Comparison of ENCODE assay signal across 26 mouse cellular contexts in genomic region chr13:16821785-16822184, GRCm38 (mm10).
"Had no signal": no experiment of that assay in that cellular context is flagged by ENCODE, and none has a peak within 500 bp of the region (broad histone marks: within the 10 kb centered on the region; RNA-seq: fewer than 3 reads in every experiment).

No protein-coding gene starts in this region.

- H3K27ac ChIP-seq: heart, adult 2 months; heart, embryonic 13.5 days; heart, embryonic 15.5 days; hindbrain, embryonic 13.5 days; hindbrain, embryonic 15.5 days; hindbrain, postnatal 0 days; kidney, embryonic 15.5 days; kidney, postnatal 0 days; layer of hippocampus, adult 2 months; left cerebral cortex, adult 2 months; liver, embryonic 13.5 days; liver, embryonic 15.5 days had no signal

- H3K4me1 ChIP-seq: hindbrain, embryonic 13.5 days; hindbrain, embryonic 15.5 days; kidney, embryonic 15.5 days; liver, embryonic 13.5 days; liver, embryonic 15.5 days had no signal

- H3K27me3 ChIP-seq: heart, embryonic 13.5 days; heart, embryonic 15.5 days; hindbrain, embryonic 13.5 days; hindbrain, embryonic 15.5 days; kidney, embryonic 15.5 days; liver, embryonic 13.5 days; liver, embryonic 15.5 days had no signal

- H3K36me3 ChIP-seq: heart, embryonic 13.5 days; heart, embryonic 15.5 days; hindbrain, embryonic 13.5 days; hindbrain, embryonic 15.5 days; kidney, embryonic 15.5 days; liver, embryonic 13.5 days; liver, embryonic 15.5 days had no signal

- ATAC-seq: hindbrain, postnatal 0 days; liver, postnatal 0 days had no signal

- H3K4me3 ChIP-seq: heart, adult 2 months; heart, embryonic 13.5 days; heart, embryonic 15.5 days; hindbrain, embryonic 13.5 days; hindbrain, embryonic 15.5 days; kidney, embryonic 15.5 days; layer of hippocampus, adult 2 months; left cerebral cortex, adult 2 months; liver, embryonic 13.5 days; liver, embryonic 15.5 days had no signal

- DNase-seq: gastrocnemius, postnatal 14 days; gastrocnemius, postnatal 36 days; heart, adult 11 months; heart, adult 2 months; heart, postnatal 14 days; heart, postnatal 36 days; kidney, adult 18-20 months; kidney, adult 9 months; kidney, postnatal 25 days; kidney, postnatal 4 days; left cerebral cortex, postnatal 4 days; liver; liver, embryonic 13.5 days; liver, postnatal 0 days had no signal

- H3K9ac ChIP-seq: heart, embryonic 13.5 days; heart, embryonic 15.5 days; hindbrain, embryonic 13.5 days; hindbrain, embryonic 15.5 days; kidney, embryonic 15.5 days; liver, embryonic 13.5 days; liver, embryonic 15.5 days; liver, postnatal 0 days had no signal

- H3K9me3 ChIP-seq: heart, embryonic 13.5 days; heart, embryonic 15.5 days; hindbrain, embryonic 13.5 days; hindbrain, embryonic 15.5 days; kidney, embryonic 15.5 days; liver, embryonic 13.5 days; liver, embryonic 15.5 days had no signal

- H3K4me2 ChIP-seq: heart, embryonic 11.5 days; heart, embryonic 13.5 days; heart, embryonic 15.5 days; hindbrain, embryonic 13.5 days; hindbrain, embryonic 15.5 days; kidney, embryonic 15.5 days; liver, embryonic 11.5 days; liver, embryonic 13.5 days; liver, embryonic 15.5 days had no signal
